Mouse (Mus musculus) c-Kit-negative CD71-positive TER-119-positive erythroid progenitor cells, embryonic 14.5 days (primary cell): ENCODE results near the gene Slc1a2.
A peak's percentile ranks its signal among the peaks of the same experiment; 100 is the strongest.

Experiments used
- DNase-seq: peaks from one replicate; pipeline ENCODE4 v3.0.0-alpha.2; 2013; ENCODE audit warnings: low read depth, low spot score

The Slc1a2 gene

DNA sequence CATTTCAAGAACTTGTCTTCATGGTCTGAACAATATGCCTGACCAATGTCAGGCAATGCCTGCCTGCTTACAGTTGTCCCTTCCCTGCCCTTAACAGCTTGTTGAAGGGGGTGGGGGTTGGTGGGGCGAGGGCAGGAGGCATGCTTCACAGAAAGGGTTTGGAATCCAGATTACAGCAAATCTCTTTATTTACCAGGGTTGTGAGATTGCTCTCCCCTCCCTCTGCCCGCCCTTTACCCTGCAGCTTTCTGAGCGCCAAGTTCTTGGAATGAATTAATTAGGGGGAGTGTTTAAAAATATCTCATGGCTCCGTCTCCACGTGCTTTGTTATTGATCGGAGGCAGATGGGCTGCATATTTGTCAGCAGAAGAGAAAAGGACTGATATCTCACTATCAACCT is 4.9 kb downstream of the Slc1a2 start:
- no peak for DNase-seq

DNA sequence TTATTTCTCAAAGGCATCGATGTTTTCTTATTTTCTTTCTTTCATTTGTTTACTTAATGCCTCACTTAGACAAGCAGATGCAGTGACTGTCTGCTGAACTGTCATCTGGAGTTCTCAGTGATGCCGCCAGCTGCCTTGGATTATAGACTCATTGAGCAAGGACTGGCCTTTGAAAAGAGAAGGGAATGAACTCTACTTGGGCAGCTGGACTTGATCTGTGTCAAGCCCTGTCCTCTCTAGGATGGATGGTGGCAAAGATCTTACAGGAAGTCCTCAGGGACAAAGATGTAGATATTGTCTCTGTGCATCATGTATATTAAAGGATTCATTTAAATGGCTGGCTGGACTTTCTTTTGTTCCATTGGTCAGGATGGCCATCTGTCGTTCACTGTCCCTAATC is 5.4 kb downstream of the Slc1a2 start:
- DNase-seq: no peak

GRCm38 (mm10) chr2:102667981-102668380 is 9.5 kb downstream of the Slc1a2 start:
- DNase-seq: no peak

DNA sequence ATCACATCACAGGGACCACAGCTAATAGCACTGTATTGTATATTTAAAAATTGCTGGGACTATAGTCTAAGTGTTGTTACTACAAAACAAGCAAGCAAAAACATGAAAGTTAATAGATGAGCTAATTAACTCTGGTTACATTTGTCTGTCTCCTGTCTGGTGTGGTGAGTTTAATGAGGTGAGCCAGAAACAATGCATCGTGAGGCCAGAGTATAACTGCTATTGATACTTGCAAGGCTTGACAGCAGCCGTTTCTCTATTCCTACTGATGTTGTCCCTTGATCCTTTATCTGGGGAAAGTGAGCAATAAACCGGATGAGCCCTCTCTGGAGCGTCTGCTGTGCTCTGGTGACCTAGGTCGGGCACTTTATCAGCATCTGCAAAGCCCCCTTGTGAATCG is 11.1 kb downstream of the Slc1a2 start:
- no peak for DNase-seq

DNA sequence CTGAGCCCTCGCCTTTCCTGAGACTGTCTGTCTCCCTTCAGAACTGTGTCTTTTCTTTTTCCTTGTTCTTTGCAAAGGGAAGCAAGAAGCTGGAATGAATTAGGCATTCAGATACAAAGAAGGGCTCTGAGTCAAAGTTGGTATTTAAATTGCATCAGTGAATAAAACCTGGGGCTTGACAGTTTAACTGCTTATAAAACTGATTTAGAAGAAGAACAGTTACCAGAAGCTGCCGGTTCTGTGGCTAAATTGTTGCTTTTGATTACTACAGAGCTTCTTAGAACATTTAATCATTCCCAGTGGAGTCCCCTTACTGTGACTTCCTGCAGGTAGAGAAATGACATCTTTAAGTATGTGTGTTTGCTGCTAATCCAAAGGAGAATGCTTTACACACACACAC is 16.1 kb downstream of the Slc1a2 start:
- DNase-seq: no peak

GRCm38 (mm10) chr2:102675275-102675674 is 16.8 kb downstream of the Slc1a2 start:
- peak; percentile 4 for DNase-seq

GRCm38 (mm10) chr2:102676716-102677312 is 18.4 kb downstream of the Slc1a2 start:
- no peak for DNase-seq

DNA sequence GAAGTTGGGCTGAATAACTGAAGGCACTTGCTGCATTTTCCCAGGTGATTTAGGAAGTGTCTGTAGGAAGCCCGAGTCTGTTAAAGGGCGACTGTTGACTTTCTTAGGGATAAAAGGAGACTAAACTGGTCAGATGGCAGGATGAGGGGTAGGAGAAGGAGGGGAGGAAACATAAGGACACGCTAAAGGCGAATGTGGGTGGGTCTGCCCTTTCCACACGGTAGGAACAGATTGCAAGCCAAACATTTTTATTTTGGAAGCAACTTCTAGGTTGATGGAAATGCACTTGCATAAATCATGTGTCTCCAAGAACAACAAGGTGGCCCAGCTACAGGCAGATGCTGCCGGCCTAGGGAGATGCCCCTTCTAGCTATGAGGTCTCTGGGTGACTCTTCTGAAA is 18.9 kb downstream of the Slc1a2 start:
- no peak for DNase-seq

- no peak for DNase-seq
These were observed 22.9 kb downstream of the Slc1a2 start for GRCm38 (mm10) chr2:102681351-102681750.

GRCm38 (mm10) chr2:102682168-102682567 is 23.7 kb downstream of the Slc1a2 start:
- DNase-seq: no peak

- no peak for DNase-seq
These were observed 27.1 kb downstream of the Slc1a2 start for GRCm38 (mm10) chr2:102685371-102686107.

GRCm38 (mm10) chr2:102686108-102686450 is 27.6 kb downstream of the Slc1a2 start:
- no peak for DNase-seq

GRCm38 (mm10) chr2:102693556-102693955 is 35.1 kb downstream of the Slc1a2 start:
- DNase-seq: no peak

DNA sequence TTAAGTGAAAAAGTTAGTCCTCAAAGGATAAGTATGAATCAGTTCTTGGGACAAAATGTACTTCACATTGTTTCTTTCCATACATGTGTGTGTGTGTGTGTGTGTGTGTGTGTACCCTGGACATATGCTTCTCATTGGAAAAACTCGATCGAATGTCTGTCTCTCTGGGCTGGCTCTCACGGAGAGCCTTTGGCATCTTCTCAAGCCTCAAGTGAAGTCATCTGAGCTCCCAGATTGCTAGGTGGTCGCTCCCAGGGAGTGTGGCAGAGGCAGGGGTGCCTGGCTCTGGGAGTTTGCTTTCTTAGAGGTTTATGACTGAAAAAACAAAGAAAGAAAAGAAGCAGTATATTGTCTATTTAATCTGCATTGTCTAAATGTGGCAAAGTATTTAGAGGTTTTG is 36.3 kb downstream of the Slc1a2 start:
- DNase-seq: no peak

- no peak for DNase-seq
These were observed 37.1 kb downstream of the Slc1a2 start for GRCm38 (mm10) chr2:102695541-102695940.

GRCm38 (mm10) chr2:102697732-102698131 is 39.3 kb downstream of the Slc1a2 start:
- DNase-seq: no peak

GRCm38 (mm10) chr2:102699921-102700320 is 41.5 kb downstream of the Slc1a2 start:
- DNase-seq: no peak

- no peak for DNase-seq
These were observed 42.2 kb downstream of the Slc1a2 start for GRCm38 (mm10) chr2:102700695-102701094.

GRCm38 (mm10) chr2:102701382-102701781 is 42.9 kb downstream of the Slc1a2 start:
- DNase-seq: no peak

DNA sequence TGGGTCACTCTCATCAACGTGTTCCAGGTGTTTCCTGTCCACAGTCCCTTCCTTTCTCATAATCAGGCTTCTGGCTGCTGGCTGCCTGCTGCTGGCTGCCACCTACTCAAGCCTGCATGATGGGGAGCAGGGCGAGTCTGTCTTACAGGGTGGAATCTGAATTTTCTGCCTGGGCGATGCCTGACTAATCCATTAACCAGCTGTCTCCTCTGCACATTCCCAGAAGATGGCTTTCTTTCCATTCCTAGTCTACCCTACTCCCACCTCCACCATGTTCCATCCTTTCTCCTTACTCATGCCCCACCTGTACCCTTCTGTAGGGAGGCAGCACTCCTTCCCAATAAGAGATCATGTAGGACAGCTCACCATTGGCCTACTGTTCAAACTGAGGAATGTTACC is 45.1 kb downstream of the Slc1a2 start:
- no peak for DNase-seq

DNA sequence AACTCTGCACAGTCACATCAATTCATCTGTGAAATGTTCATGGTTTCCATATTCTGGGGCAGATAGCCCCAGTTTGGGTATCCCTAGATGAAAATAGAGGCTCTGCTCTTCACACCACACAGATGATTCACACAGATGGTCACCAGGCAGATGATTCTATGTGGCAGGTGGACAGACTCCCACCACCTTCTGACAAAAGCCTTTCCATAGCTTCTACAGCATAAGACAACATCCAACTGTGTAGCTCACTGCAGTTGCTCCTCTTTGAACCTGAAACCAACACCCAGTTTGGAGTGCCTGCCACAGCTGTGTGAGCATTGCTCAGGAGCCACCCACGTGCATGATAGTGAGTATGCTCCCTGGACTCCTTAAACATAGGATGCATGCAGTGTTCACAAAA is 46.3 kb downstream of the Slc1a2 start:
- DNase-seq: no peak

DNA sequence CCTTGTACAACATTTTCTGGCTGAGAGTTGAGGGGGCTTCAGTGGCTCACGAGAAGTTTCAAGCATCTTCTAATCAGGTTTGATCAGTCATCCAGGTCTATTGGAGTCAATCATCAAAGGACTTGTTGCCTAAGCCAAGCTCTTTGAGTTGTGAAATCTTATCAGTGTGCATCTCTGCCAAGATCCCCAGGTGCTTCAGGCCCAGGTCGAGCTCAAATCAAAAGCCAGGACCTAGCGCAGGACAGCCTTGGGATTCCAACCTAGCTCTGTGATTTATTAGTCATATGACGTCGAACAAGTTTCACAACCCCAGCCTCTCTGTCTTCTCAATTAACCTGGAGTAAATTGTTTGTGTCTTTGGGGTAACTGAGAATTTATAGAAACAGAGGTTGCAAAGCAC is 53.1 kb downstream of the Slc1a2 start:
- DNase-seq: no peak

GRCm38 (mm10) chr2:102712049-102712448 is 53.6 kb downstream of the Slc1a2 start:
- DNase-seq: no peak
